Mouse (Mus musculus) liver, embryonic 14.5 days (tissue): ENCODE data around the gene Rpap3.

Source experiments
- CTCF ChIP-seq: IDR thresholded peaks from 2 replicates; pipeline ENCODE4 v1.5.1; 2016; ENCODE audit warnings: antibody characterized with exemption, low read depth, control low read depth
- EP300 ChIP-seq: IDR thresholded peaks from 2 replicates; pipeline ENCODE4 v1.6.1; 2016; ENCODE audit warnings: antibody characterized with exemption, low read depth

DNA sequence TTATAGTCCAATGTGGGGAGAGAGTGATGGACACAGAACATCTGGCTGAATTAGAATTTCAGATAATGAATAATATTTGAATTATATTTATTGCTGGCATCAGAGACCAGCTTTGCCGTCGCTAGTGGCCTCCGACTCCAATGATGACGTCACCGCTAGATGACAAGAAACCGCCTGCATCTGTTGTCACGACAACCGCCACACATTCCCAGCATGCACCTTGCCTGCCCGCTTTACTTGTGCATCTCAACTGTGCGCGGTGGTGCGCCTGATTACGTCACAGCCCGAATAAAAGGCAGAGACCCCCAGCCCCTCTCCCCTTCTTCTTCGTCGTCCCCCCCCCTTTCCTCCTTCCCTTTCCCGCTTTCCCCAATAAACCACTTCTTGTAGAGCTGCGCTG is 57.4 kb downstream of the Rpap3 start:
- TF ChIP-seq CTCF: no peak
- no peak for TF ChIP-seq EP300
